Mouse (Mus musculus): ENCODE measurements around the gene Txk.

The Txk gene

GRCm38 (mm10) chr5:72752585-72752984 is at the start of gene Txk:
Txk (minus strand) TSS chr5:72752777.
- DNase-seq (ENCODE audit: low read depth, low spot score) = no peak

GRCm38 (mm10) chr5:72798563-72798962 is 46.0 kb upstream of the Txk start:
- DNase-seq (ENCODE audit: low read depth, low spot score) = no peak

GRCm38 (mm10) chr5:72796186-72796613 is 43.6 kb upstream of the Txk start:
- DNase-seq (ENCODE audit: low read depth, low spot score) = no peak

- DNase-seq (ENCODE audit: low read depth, low spot score) = no peak
These were observed 40.8 kb upstream of the Txk start for GRCm38 (mm10) chr5:72793309-72793850.

- no peak for DNase-seq (ENCODE audit: low read depth, low spot score)
These were observed 39.2 kb upstream of the Txk start for GRCm38 (mm10) chr5:72791789-72792188.

GRCm38 (mm10) chr5:72791386-72791785 is 38.8 kb upstream of the Txk start:
- DNase-seq (ENCODE audit: low read depth, low spot score) = no peak

GRCm38 (mm10) chr5:72785451-72785850 is 32.9 kb upstream of the Txk start:
- DNase-seq (ENCODE audit: low read depth, low spot score) = no peak

GRCm38 (mm10) chr5:72784719-72785118 is 32.1 kb upstream of the Txk start:
- DNase-seq (ENCODE audit: low read depth, low spot score) = no peak

GRCm38 (mm10) chr5:72783957-72784356 is 31.4 kb upstream of the Txk start:
- DNase-seq (ENCODE audit: low read depth, low spot score) = no peak

GRCm38 (mm10) chr5:72783123-72783522 is 30.5 kb upstream of the Txk start:
- DNase-seq (ENCODE audit: low read depth, low spot score) = no peak

GRCm38 (mm10) chr5:72781776-72782175 is 29.2 kb upstream of the Txk start:
- no peak for DNase-seq (ENCODE audit: low read depth, low spot score)

GRCm38 (mm10) chr5:72776595-72776994 is 24.0 kb upstream of the Txk start:
- no peak for DNase-seq (ENCODE audit: low read depth, low spot score)

GRCm38 (mm10) chr5:72776127-72776526 is 23.6 kb upstream of the Txk start:
- no peak for DNase-seq (ENCODE audit: low read depth, low spot score)

GRCm38 (mm10) chr5:72769841-72770240 is 17.3 kb upstream of the Txk start:
- no peak for DNase-seq (ENCODE audit: low read depth, low spot score)

GRCm38 (mm10) chr5:72763546-72763945 is 11.0 kb upstream of the Txk start:
- DNase-seq (ENCODE audit: low read depth, low spot score) = no peak

- no peak for DNase-seq (ENCODE audit: low read depth, low spot score)
These were observed 10.4 kb upstream of the Txk start for GRCm38 (mm10) chr5:72763025-72763424.

- no peak for DNase-seq (ENCODE audit: low read depth, low spot score)
These were observed 9.2 kb upstream of the Txk start for GRCm38 (mm10) chr5:72761758-72762157.

GRCm38 (mm10) chr5:72761237-72761636 is 8.7 kb upstream of the Txk start:
- no peak for DNase-seq (ENCODE audit: low read depth, low spot score)

GRCm38 (mm10) chr5:72758925-72759924 is 6.6 kb upstream of the Txk start:
- no peak for DNase-seq (ENCODE audit: low read depth, low spot score)

- no peak for DNase-seq (ENCODE audit: low read depth, low spot score)
These were observed 4.7 kb upstream of the Txk start for GRCm38 (mm10) chr5:72757155-72757773.

GRCm38 (mm10) chr5:72755941-72756340 is 3.4 kb upstream of the Txk start:
- DNase-seq (ENCODE audit: low read depth, low spot score) = no peak

GRCm38 (mm10) chr5:72755035-72755434 is 2.5 kb upstream of the Txk start:
- no peak for DNase-seq (ENCODE audit: low read depth, low spot score)

Data from forelimb bud, embryonic 11.5 days (tissue).